Mouse (Mus musculus): ENCODE results near the gene Gpr161. TPM values are rescaled to one million over a fixed set of nuclear protein-coding genes. Genes with fewer than 3 reads are reported as not detected.

The Gpr161 gene
- polyA plus RNA-seq, 1 experiment = 3.0 TPM

GRCm38 (mm10) chr1:165302455-165303208 lies 7.0 kb downstream of the Gpr161 start:
- TF ChIP-seq POLR2A (IDR thresholded peaks at IDR 0.05; ENCODE audit: borderline replicate concordance, extremely low read depth, low read depth, low read length) (no peak), CTCF (IDR thresholded peaks at IDR 0.05; ENCODE audit: insufficient read depth, low read length) (no peak)
- DNase-seq = no peak
- 70% methylated on average over 13 of the region's 13 CpGs for WGBS
- no peak overlapping the region for H3K4me3 ChIP-seq (replicated peaks; ENCODE audit: extremely low read depth, low read depth, low read length)
- H3K4me1 ChIP-seq (ENCODE audit: control insufficient read depth, insufficient read depth, low read length) = peaks cover 2% of the 10 kb centered on the region; the same call in 1 of the 2 replicates

GRCm38 (mm10) chr1:165303209-165303608 lies 7.6 kb downstream of the Gpr161 start:
- WGBS = 68% methylated on average over 6 of the region's 6 CpGs
- no peak overlapping the region for H3K4me3 ChIP-seq (replicated peaks; ENCODE audit: extremely low read depth, low read depth, low read length)
- H3K4me1 ChIP-seq (ENCODE audit: control insufficient read depth, insufficient read depth, low read length) = peaks cover 2% of the 10 kb centered on the region; the same call in 1 of the 2 replicates
- DNase-seq = no peak
- TF ChIP-seq POLR2A (IDR thresholded peaks at IDR 0.05; ENCODE audit: borderline replicate concordance, extremely low read depth, low read depth, low read length) (no peak), CTCF (IDR thresholded peaks at IDR 0.05; ENCODE audit: insufficient read depth, low read length) (no peak)

- H3K4me3 ChIP-seq (replicated peaks; ENCODE audit: extremely low read depth, low read depth, low read length) = no peak overlapping the region
- peaks cover 2% of the 10 kb centered on the region; the same call in 1 of the 2 replicates for H3K4me1 ChIP-seq (ENCODE audit: control insufficient read depth, insufficient read depth, low read length)
- no peak for TF ChIP-seq POLR2A (IDR thresholded peaks at IDR 0.05; ENCODE audit: borderline replicate concordance, extremely low read depth, low read depth, low read length)
- TF ChIP-seq CTCF (IDR thresholded peaks at IDR 0.05; ENCODE audit: insufficient read depth, low read length) = no peak
- DNase-seq = no peak
- 85% methylated on average over 7 of the region's 7 CpGs for WGBS
Observed at GRCm38 (mm10) chr1:165304341-165304740, 8.8 kb downstream of the Gpr161 start.

GRCm38 (mm10) chr1:165308180-165308579 lies 12.6 kb downstream of the Gpr161 start:
- 87% methylated on average over 11 of the region's 11 CpGs for WGBS
- H3K4me1 ChIP-seq (ENCODE audit: control insufficient read depth, insufficient read depth, low read length) = no peaks in the 10 kb centered on the region
- H3K4me3 ChIP-seq (replicated peaks; ENCODE audit: extremely low read depth, low read depth, low read length) = no peak overlapping the region
- no peak for TF ChIP-seq POLR2A (IDR thresholded peaks at IDR 0.05; ENCODE audit: borderline replicate concordance, extremely low read depth, low read depth, low read length)
- no peak for TF ChIP-seq CTCF (IDR thresholded peaks at IDR 0.05; ENCODE audit: insufficient read depth, low read length)
- no peak for DNase-seq

GRCm38 (mm10) chr1:165316361-165316760 lies 20.8 kb downstream of the Gpr161 start:
- 54% methylated on average over 11 of the region's 11 CpGs for WGBS
- DNase-seq = no peak
- TF ChIP-seq CTCF (IDR thresholded peaks at IDR 0.05; ENCODE audit: insufficient read depth, low read length) (no peak), POLR2A (IDR thresholded peaks at IDR 0.05; ENCODE audit: borderline replicate concordance, extremely low read depth, low read depth, low read length) (no peak)
- Histone ChIP-seq H3K4me1 (ENCODE audit: control insufficient read depth, insufficient read depth, low read length) (no peaks in the 10 kb centered on the region), H3K4me3 (replicated peaks; ENCODE audit: extremely low read depth, low read depth, low read length) (no peak overlapping the region)

- no peak overlapping the region for H3K4me3 ChIP-seq (replicated peaks; ENCODE audit: extremely low read depth, low read depth, low read length)
- DNase-seq = peak; percentile 62
- 36% methylated on average over 10 of the region's 10 CpGs for WGBS
- TF ChIP-seq POLR2A (IDR thresholded peaks at IDR 0.05; ENCODE audit: borderline replicate concordance, extremely low read depth, low read depth, low read length) = no peak
- peak; percentile 87 for TF ChIP-seq CTCF (IDR thresholded peaks at IDR 0.05; ENCODE audit: insufficient read depth, low read length)
- H3K4me1 ChIP-seq (ENCODE audit: control insufficient read depth, insufficient read depth, low read length) = no peaks in the 10 kb centered on the region
Observed at GRCm38 (mm10) chr1:165320141-165320934, 24.7 kb downstream of the Gpr161 start.

- WGBS = 68% methylated on average over 13 of the region's 13 CpGs
- no peak for DNase-seq
- no peak for TF ChIP-seq CTCF (IDR thresholded peaks at IDR 0.05; ENCODE audit: insufficient read depth, low read length)
- TF ChIP-seq POLR2A (IDR thresholded peaks at IDR 0.05; ENCODE audit: borderline replicate concordance, extremely low read depth, low read depth, low read length) = no peak
- Histone ChIP-seq H3K4me3 (replicated peaks; ENCODE audit: extremely low read depth, low read depth, low read length) (no peak overlapping the region), H3K4me1 (ENCODE audit: control insufficient read depth, insufficient read depth, low read length) (no peaks in the 10 kb centered on the region)
Observed at GRCm38 (mm10) chr1:165321393-165321861, 25.8 kb downstream of the Gpr161 start.

GRCm38 (mm10) chr1:165321891-165322290 lies 26.3 kb downstream of the Gpr161 start:
- no peaks in the 10 kb centered on the region for H3K4me1 ChIP-seq (ENCODE audit: control insufficient read depth, insufficient read depth, low read length)
- WGBS = 78% methylated on average over 7 of the region's 7 CpGs
- TF ChIP-seq CTCF (IDR thresholded peaks at IDR 0.05; ENCODE audit: insufficient read depth, low read length) (no peak), POLR2A (IDR thresholded peaks at IDR 0.05; ENCODE audit: borderline replicate concordance, extremely low read depth, low read depth, low read length) (no peak)
- H3K4me3 ChIP-seq (replicated peaks; ENCODE audit: extremely low read depth, low read depth, low read length) = no peak overlapping the region
- DNase-seq = no peak

- TF ChIP-seq POLR2A (IDR thresholded peaks at IDR 0.05; ENCODE audit: borderline replicate concordance, extremely low read depth, low read depth, low read length) (no peak), CTCF (IDR thresholded peaks at IDR 0.05; ENCODE audit: insufficient read depth, low read length) (no peak)
- DNase-seq = no peak
- Histone ChIP-seq H3K4me1 (ENCODE audit: control insufficient read depth, insufficient read depth, low read length) (no peaks in the 10 kb centered on the region), H3K4me3 (replicated peaks; ENCODE audit: extremely low read depth, low read depth, low read length) (no peak overlapping the region)
- 40% methylated on average over 7 of the region's 7 CpGs for WGBS
Observed at GRCm38 (mm10) chr1:165322934-165323333, 27.3 kb downstream of the Gpr161 start.
